7 mouse cellular contexts compared by ENCODE assay signal in genomic region chr3:51559594-51560450, GRCm38 (mm10). TPM values are rescaled to one million over a fixed set of nuclear protein-coding genes. Genes with fewer than 3 reads are reported as not detected.
DNase-seq lines count a peak whose midpoint lies in the region; ATAC-seq and TF ChIP-seq lines count a peak whose summit lies in the region.

No protein-coding gene starts in this region.

- H3K27me3 ChIP-seq in intestine, embryonic 14.5 days (replicated peaks; ENCODE audit: control insufficient read depth, insufficient read depth, low read length): no peaks in the 10 kb centered on the region
- H3K27me3 ChIP-seq in midbrain, embryonic 11.5 days (ENCODE audit: control insufficient read depth, insufficient read depth, low read length): no peaks in the 10 kb centered on the region; the same call in 1 of the 2 replicates
- H3K27me3 ChIP-seq in small intestine, adult 2 months (ENCODE audit: control insufficient read depth, insufficient read depth, low read length): no peaks in the 10 kb centered on the region

- H3K9me3 ChIP-seq in intestine, embryonic 14.5 days (ENCODE audit: control insufficient read depth, low read length): no peaks in the 10 kb centered on the region
- no peaks in the 10 kb centered on the region for H3K9me3 ChIP-seq in midbrain, embryonic 11.5 days (ENCODE audit: control insufficient read depth, low read length)

- H3K27ac ChIP-seq in intestine, embryonic 14.5 days (ENCODE audit: low read depth): peak overlapping the region; percentile 97
- peak overlapping the region; percentile 85 for H3K27ac ChIP-seq in midbrain, embryonic 11.5 days (ENCODE audit: low read depth, low read length)
- peak overlapping the region; percentile 69 for H3K27ac ChIP-seq in small intestine, adult 2 months (ENCODE audit: insufficient read depth, low read depth, low read length)

- TF ChIP-seq CTCF in small intestine, adult 2 months (IDR thresholded peaks at IDR 0.05; ENCODE audit: extremely low read depth, insufficient read length, insufficient replicate concordance, low read depth, low read length): 0 out of 2 replicates have a peak, but pooled peaks have one; percentile 29

- no peaks in the 10 kb centered on the region for H3K36me3 ChIP-seq in intestine, embryonic 14.5 days (ENCODE audit: control insufficient read depth, insufficient read depth, low read length)
- no peaks in the 10 kb centered on the region for H3K36me3 ChIP-seq in midbrain, embryonic 11.5 days (ENCODE audit: control insufficient read depth, insufficient read depth, low read length)
- no peaks in the 10 kb centered on the region for H3K36me3 ChIP-seq in small intestine, adult 2 months (ENCODE audit: control insufficient read depth, insufficient read depth, low read length)

- H3K4me3 ChIP-seq in intestine, embryonic 14.5 days (ENCODE audit: low read depth, low read length): peak overlapping the region; percentile 82
- H3K4me3 ChIP-seq in midbrain, embryonic 11.5 days (ENCODE audit: low read depth, low read length): peak overlapping the region; percentile 65
- peak overlapping the region; percentile 80 for H3K4me3 ChIP-seq in small intestine, adult 2 months (ENCODE audit: low read depth, low read length)

- peak; percentile 83 for TF ChIP-seq POLR2A in small intestine, adult 2 months (IDR thresholded peaks at IDR 0.05; ENCODE audit: low read depth, low read length)

- intact Hi-C loops in gastrocnemius, postnatal 14 days (cut with DNase I; ENCODE audit: low total_unique reads): no loop called here
- intact Hi-C loops in left cerebral cortex, postnatal 4 days (cut with DNase I): loop anchor here (10.0 kb wide), 1 partner anchor 465 kb away; no protein-coding TSS in a partner anchor

- peak overlapping the region; percentile 99 for H3K4me2 ChIP-seq in intestine, embryonic 14.5 days (ENCODE audit: low read length)
- H3K4me2 ChIP-seq in midbrain, embryonic 11.5 days: peak overlapping the region; percentile 66

- peak; percentile 59 for ATAC-seq in intestine, embryonic 14.5 days (replicated peaks; ENCODE audit: low FRiP score, low TSS enrichment, low read depth)
- ATAC-seq in midbrain, embryonic 11.5 days (ENCODE audit: low FRiP score): peak; percentile 77

- DNase-seq in adrenal gland, adult 18-20 months (ENCODE audit: low spot score in 2 of 2): peak; percentile 75 to 77
- peak; percentile 88 for DNase-seq in embryo, embryonic 10 days (ENCODE audit: low spot score)
- peak; percentile 87 for DNase-seq in gastrocnemius, postnatal 14 days
- peak; percentile 92 for DNase-seq in intestine, embryonic 14.5 days (ENCODE audit: low spot score)
- DNase-seq in left cerebral cortex, postnatal 4 days: peak; percentile 80
- peak; percentile 98 for DNase-seq in midbrain, embryonic 11.5 days (ENCODE audit: low spot score, missing footprints)

- under 1% methylated on average over 75 of the region's 80 CpGs for WGBS in intestine, embryonic 14.5 days
- under 1% methylated on average over 72 of the region's 80 CpGs for WGBS in midbrain, embryonic 11.5 days
- WGBS in small intestine, adult 2 months: under 1% methylated on average over 80 of the region's 80 CpGs

- peak overlapping the region; percentile 95 for H3K9ac ChIP-seq in intestine, embryonic 14.5 days (ENCODE audit: low read length)
- peak overlapping the region; percentile 93 for H3K9ac ChIP-seq in midbrain, embryonic 11.5 days (ENCODE audit: low read length)

- peaks cover 16% of the 10 kb centered on the region for H3K4me1 ChIP-seq in intestine, embryonic 14.5 days (replicated peaks; ENCODE audit: control insufficient read depth, insufficient read depth, low read length)
- peaks cover 16% of the 10 kb centered on the region for H3K4me1 ChIP-seq in midbrain, embryonic 11.5 days (ENCODE audit: control insufficient read depth, insufficient read depth, low read length)
- peaks cover 5% of the 10 kb centered on the region; the same call in 1 of the 2 replicates for H3K4me1 ChIP-seq in small intestine, adult 2 months (ENCODE audit: control insufficient read depth, insufficient read depth, insufficient read length, low read length)

RNA-seq across cellular contexts. Expression of gene Setd7, which starts 0.9 kb away (rescaled TPM):
- 10 to 100 TPM; 48.3 to 48.8 TPM for total RNA-seq in adrenal gland, adult 18-20 months (2021)
- total RNA-seq in gastrocnemius, postnatal 14 days (2021): 100 to 1,000 TPM; 113 to 116 TPM
- 4.2 and 5.8 TPM in 2 replicates for polyA plus RNA-seq in intestine, embryonic 14.5 days (2014; fragmentation: Nextera tagmentation; extraction: Ambion mirVana)
- total RNA-seq in left cerebral cortex, postnatal 4 days (2021): 10 to 100 TPM; 38.2 to 41.1 TPM
- 3.4 and 3.8 TPM in 2 replicates for polyA plus RNA-seq in midbrain, embryonic 11.5 days (2014; fragmentation: Nextera tagmentation; extraction: Ambion mirVana)
- 4.3 and 8.9 TPM in 2 replicates for polyA plus RNA-seq in small intestine, adult 2 months (2012; rRNA removed)

Comparison
In these comparisons a context has a peak if more than half of its experiments do, and no peak if none do; other contexts are left out.
1. Peak in every context shown above with its lines: DNase-seq, ATAC-seq, H3K4me3 ChIP-seq and H3K27ac ChIP-seq.